Mouse (Mus musculus) layer of hippocampus, adult 6 months (tissue): ENCODE measurements around the gene Tmem120b. TPM values are rescaled to one million over a fixed set of nuclear protein-coding genes. Genes with fewer than 3 reads are reported as not detected.

Experiments
- long read RNA-seq, 2 experiments: library from polyadenylated mRNA; unstranded; transcript quantifications; one replicate each; pipeline ENCODE4 v2.0.0; 2019 to 2020
- polyA plus RNA-seq: library from polyadenylated mRNA; unstranded; fragments of <200 nt; fragmentation: Nextera tagmentation; gene quantifications from 2 replicates; pipeline ENCODE4 v1.2.3, GENCODE M21; 2021

The Tmem120b gene
- 6.7 and 6.8 TPM in 2 replicates for polyA plus RNA-seq
- long read RNA-seq, experiment 1, transcript Tmem120b-201 (12 exons, 2,164 nt): major isoform, 13 of 20 reads
- long read RNA-seq, experiment 1, partial matches to known transcripts: 0 of 20 reads
- long read RNA-seq, experiment 1, other reads (novel, unspliced or antisense): 7 of 20 reads
- long read RNA-seq, experiment 2, transcript Tmem120b-201 (12 exons, 2,164 nt): major isoform, 39 of 51 reads
- long read RNA-seq, experiment 2, partial matches to known transcripts: 2 of 51 reads
- long read RNA-seq, experiment 2, other reads (novel, unspliced or antisense): 10 of 51 reads

GRCm38 (mm10) chr5:123068115-123068514 lies at the start of gene Tmem120b:
Gene Tmem120b (plus strand): TSS chr5:123068415.

GRCm38 (mm10) chr5:123046916-123047315 lies 21.3 kb upstream of the Tmem120b start, which contains the start of gene Morn3:
Gene Morn3 (minus strand): TSS chr5:123047016.

GRCm38 (mm10) chr5:123132308-123133071 lies 64.3 kb downstream of the Tmem120b start, which contains the start of gene Rhof:
Gene Rhof (minus strand): TSS chr5:123132692.

GRCm38 (mm10) chr5:123142161-123143157 lies 74.2 kb downstream of the Tmem120b start, which contains the start of gene Setd1b:
Gene Setd1b (plus strand): TSS chr5:123142193.

Other genes with a start within 250 kb of the Tmem120b start
- 113 and 119 TPM in 2 replicates for gene Anapc5, start 247.1 kb upstream of the Tmem120b start, polyA plus RNA-seq
- 25.0 and 25.5 TPM in 2 replicates for gene Rnf34, start 218.4 kb upstream of the Tmem120b start, polyA plus RNA-seq
- 5.6 and 6.3 TPM in 2 replicates for gene Kdm2b, start 78.6 kb upstream of the Tmem120b start, polyA plus RNA-seq
- 3.6 and 4.5 TPM in 2 replicates for gene Orai1, start 53.3 kb upstream of the Tmem120b start, polyA plus RNA-seq
- gene Morn3, start 21.4 kb upstream of the Tmem120b start, polyA plus RNA-seq: 3.0 and 3.4 TPM in 2 replicates
- gene Rhof, start 64.3 kb downstream of the Tmem120b start, polyA plus RNA-seq: 30.2 and 33.5 TPM in 2 replicates
- gene Setd1b, start 73.8 kb downstream of the Tmem120b start, polyA plus RNA-seq: 2.7 and 3.4 TPM in 2 replicates
- 45.6 and 47.6 TPM in 2 replicates for gene Psmd9, start 101.0 kb downstream of the Tmem120b start, polyA plus RNA-seq
- not detected in 2 replicates for gene Hpd, start 114.3 kb downstream of the Tmem120b start, polyA plus RNA-seq
- gene Wdr66, start 183.7 kb downstream of the Tmem120b start, polyA plus RNA-seq: 0.54 and 0.68 TPM in 2 replicates